Mouse (Mus musculus) thymus, adult 2 months (tissue): ENCODE data around the gene Tnpo2.

ENCODE experiments used
- CTCF ChIP-seq: fragments of 200-500 bp; IDR thresholded peaks from 2 replicates; pipeline ENCODE4 v1.5.1; 2012; ENCODE audit warnings: mild to moderate bottlenecking, control low read depth, low read length, moderate library complexity, borderline replicate concordance; ENCODE audit not compliant: control insufficient read depth, poor library complexity, insufficient read depth; ENCODE audit errors: extremely low read depth
- POLR2A ChIP-seq: fragments of 200-500 bp; IDR thresholded peaks from 2 replicates; pipeline ENCODE4 v1.6.1; 2012; ENCODE audit warnings: mild to moderate bottlenecking, low read length, control low read depth, moderate library complexity; ENCODE audit not compliant: control insufficient read depth, poor library complexity, insufficient read depth; ENCODE audit errors: extremely low read depth

GRCm38 (mm10) chr8:85032622-85033311 is 3.9 kb upstream of the Tnpo2 start:
- no peak for TF ChIP-seq CTCF
- TF ChIP-seq POLR2A, result no peak
